9 mouse cellular contexts compared by ENCODE assay signal in genomic region chr16:35630470-35631183, GRCm38 (mm10).
DNase-seq lines count a peak whose midpoint lies in the region; ATAC-seq and TF ChIP-seq lines count a peak whose summit lies in the region.
"Had no signal": no experiment of that assay in that cellular context is flagged by ENCODE, and none has a peak within 500 bp of the region (broad histone marks: within the 10 kb centered on the region; RNA-seq: fewer than 3 reads in every experiment).

No protein-coding gene starts in this region.

- no peak overlapping the region for H3K4me3 ChIP-seq in lung, embryonic 14.5 days (ENCODE audit: low read depth, low read length)
- no peak overlapping the region for H3K4me3 ChIP-seq in kidney, adult 2 months (ENCODE audit: insufficient read depth, low read depth, low read length)
- H3K4me3 ChIP-seq: erythroblast, embryonic 14.5 days had no signal

- TF ChIP-seq CTCF in lung, embryonic 14.5 days (IDR thresholded peaks at IDR 0.05; ENCODE audit: low read depth) = no peak
- no peak for TF ChIP-seq CTCF in kidney, adult 2 months (conservative IDR thresholded peaks at IDR 0.05; ENCODE audit: insufficient read depth, insufficient read length, low read depth, low read length)

- TF ChIP-seq POLR2A in kidney, adult 2 months (IDR thresholded peaks at IDR 0.05; ENCODE audit: low read depth, low read length) = no peak

- no peaks in the 10 kb centered on the region for H3K9me3 ChIP-seq in lung, embryonic 14.5 days (ENCODE audit: low read depth, low read length)

- H3K27ac ChIP-seq in lung, embryonic 14.5 days (ENCODE audit: low read depth) = 0 out of 2 replicates have a peak overlapping the region, but pooled peaks have one; percentile 1
- H3K27ac ChIP-seq in kidney, adult 2 months (ENCODE audit: insufficient read depth, low read depth, low read length) = no peak overlapping the region

- no peak overlapping the region for H3K4me2 ChIP-seq in lung, embryonic 14.5 days

- ATAC-seq in lung, embryonic 14.5 days (ENCODE audit: insufficient read depth) = peak; percentile 75

- peak; percentile 77 for DNase-seq in lung, embryonic 14.5 days
- DNase-seq in lung, postnatal 36 days = no peak
- peak; percentile 67 to 77 for DNase-seq in gastrocnemius, postnatal 36 days
- peak; percentile 79 for DNase-seq in kidney, adult 2 months
- peak; percentile 48 for DNase-seq in ovary, postnatal 14 days (ENCODE audit: low spot score)
- DNase-seq in thymus, postnatal 25 days = no peak
- DNase-seq in cerebellum, adult 18-20 months = no peak
- no peak for DNase-seq in frontal cortex, postnatal 36 days (ENCODE audit: low spot score in 2 of 2)

- H3K4me1 ChIP-seq in lung, embryonic 14.5 days (ENCODE audit: insufficient read depth) = no peaks in the 10 kb centered on the region
- H3K4me1 ChIP-seq in kidney, adult 2 months (ENCODE audit: control insufficient read depth, insufficient read depth, low read length) = no peaks in the 10 kb centered on the region

- H3K9ac ChIP-seq in lung, embryonic 14.5 days = no peak overlapping the region

- WGBS in lung, embryonic 14.5 days = 38% methylated on average over 16 of the region's 16 CpGs
- 33% methylated on average over 16 of the region's 16 CpGs for WGBS in kidney, adult 2 months

- H3K36me3 ChIP-seq in lung, embryonic 14.5 days (ENCODE audit: insufficient read depth) = no peaks in the 10 kb centered on the region
- H3K36me3 ChIP-seq in kidney, adult 2 months (ENCODE audit: control insufficient read depth, insufficient read depth, low read length) = no peaks in the 10 kb centered on the region

- intact Hi-C loops in gastrocnemius, postnatal 36 days (cut with DNase I) = no loop called here

- H3K27me3 ChIP-seq in lung, embryonic 14.5 days (ENCODE audit: insufficient read depth, low read length) = no peaks in the 10 kb centered on the region
- H3K27me3 ChIP-seq in kidney, adult 2 months (replicated peaks; ENCODE audit: control insufficient read depth, insufficient read depth, low read length) = no peaks in the 10 kb centered on the region

Comparison
In these comparisons a context has a peak if more than half of its experiments do, and no peak if none do; other contexts are left out.
1. DNase-seq: peak in lung, embryonic 14.5 days (single experiment), gastrocnemius, postnatal 36 days (2 of 2), kidney, adult 2 months (single experiment) and ovary, postnatal 14 days (single experiment); none in lung, postnatal 36 days (single experiment), thymus, postnatal 25 days (single experiment), cerebellum, adult 18-20 months (0 of 2) and frontal cortex, postnatal 36 days (0 of 2).